Mouse (Mus musculus) monocyte, adult 2 months (primary cell): Measurements from ENCODE around the gene Cryba4.
A peak's percentile ranks its signal among the peaks of the same experiment; 100 is the strongest.

ENCODE experiments used
- DNase-seq, 2 experiments: peaks; one replicate each; pipeline ENCODE4 v3.0.0; 2022; ENCODE audit warnings: low spot score in 2 of 2, low read depth in 1 of 2

Cryba4 gene

DNA sequence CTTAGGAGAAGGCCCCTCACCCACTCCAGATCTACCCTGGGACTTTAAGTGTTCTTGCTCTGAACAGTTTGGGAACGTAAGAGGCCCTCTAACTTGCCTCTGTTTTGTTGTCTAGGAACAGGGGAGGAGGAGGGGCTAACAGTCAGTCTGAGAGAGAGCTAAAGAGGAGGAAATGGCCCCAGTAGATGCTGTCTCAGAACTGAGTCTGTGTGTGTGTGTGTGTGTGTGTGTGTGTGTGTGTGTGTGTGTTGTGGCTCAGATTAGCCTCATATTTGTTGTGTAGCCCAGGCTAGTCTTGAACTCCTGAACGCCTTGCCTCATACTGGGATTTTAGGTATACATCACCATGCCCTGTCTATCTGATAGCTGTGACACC lies 34.3 kb upstream of the Cryba4 start:
- no peak for DNase-seq

GRCm38 (mm10) chr5:112285548-112286085 lies 33.3 kb upstream of the Cryba4 start:
- no peak for DNase-seq

GRCm38 (mm10) chr5:112284203-112284582 lies 31.9 kb upstream of the Cryba4 start:
- no peak for DNase-seq

DNA sequence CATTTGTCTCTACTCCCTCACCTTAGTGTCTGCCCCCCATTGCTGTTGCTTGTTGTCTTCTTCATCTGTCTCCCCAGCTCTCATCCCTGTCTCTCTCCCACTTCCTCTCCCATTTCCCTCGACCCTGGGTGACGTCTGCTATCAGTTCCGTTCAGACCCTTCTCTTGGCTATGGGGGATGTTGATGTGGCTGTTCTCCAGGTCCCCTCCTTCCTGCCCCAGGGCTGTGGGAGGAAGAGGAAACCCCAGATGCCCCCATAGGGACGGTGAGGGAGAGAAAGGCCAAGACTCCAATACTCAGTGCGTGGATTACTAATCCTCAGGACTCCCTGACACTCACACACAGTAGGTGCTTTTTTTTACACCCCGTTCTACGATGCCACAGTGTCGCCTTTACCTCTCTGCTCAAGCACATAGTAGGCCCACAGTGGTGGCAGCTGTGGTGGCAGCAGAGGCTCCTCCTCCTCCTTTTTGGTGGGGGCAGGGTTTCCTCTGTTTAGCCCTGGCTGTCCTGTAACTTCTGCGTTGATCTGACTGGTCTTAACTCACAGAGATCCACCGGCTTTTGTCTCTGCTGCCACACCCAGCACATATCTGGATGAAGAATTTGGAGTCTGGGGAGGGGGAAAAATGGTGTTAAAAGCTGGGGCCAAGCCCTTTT lies 31.4 kb upstream of the Cryba4 start:
- no peak for DNase-seq

DNA sequence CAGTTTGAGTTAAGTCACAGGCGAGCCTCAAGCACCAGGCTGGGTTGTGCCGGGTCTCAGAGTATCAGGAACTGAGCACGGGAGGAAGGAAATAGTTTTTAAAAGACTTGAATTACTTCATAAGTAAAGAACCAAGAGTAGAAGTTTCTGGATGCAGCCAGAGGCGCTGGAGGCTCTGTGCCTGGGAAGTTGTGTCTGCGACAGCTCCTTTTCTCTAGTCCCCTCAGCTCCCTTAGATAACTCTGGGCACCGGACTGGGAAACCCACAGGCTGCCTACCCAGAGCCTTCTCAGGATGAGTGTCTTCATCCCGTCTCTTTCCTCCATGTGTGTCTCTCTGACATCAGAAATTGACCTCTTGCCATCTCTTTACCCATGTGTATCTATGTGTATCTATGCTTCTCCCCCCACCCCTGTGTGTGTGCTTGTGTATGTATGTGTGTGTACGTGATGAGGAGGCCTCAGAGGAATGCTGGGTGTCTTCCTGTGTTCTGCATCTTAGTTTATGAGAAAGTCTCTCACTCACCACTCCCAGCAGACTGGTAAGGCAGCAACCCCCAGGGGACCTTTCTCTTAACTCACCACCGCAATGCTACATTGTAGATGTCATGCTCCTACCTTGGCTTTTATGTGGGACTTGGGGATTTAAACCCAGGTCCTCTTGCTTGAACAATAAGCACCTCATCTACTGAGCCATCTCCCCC lies 30.6 kb upstream of the Cryba4 start:
- no peak for DNase-seq

- no peak for DNase-seq
These were observed 29.9 kb upstream of the Cryba4 start for GRCm38 (mm10) chr5:112282123-112282779.

GRCm38 (mm10) chr5:112281676-112282075 lies 29.4 kb upstream of the Cryba4 start:
- no peak for DNase-seq

DNA sequence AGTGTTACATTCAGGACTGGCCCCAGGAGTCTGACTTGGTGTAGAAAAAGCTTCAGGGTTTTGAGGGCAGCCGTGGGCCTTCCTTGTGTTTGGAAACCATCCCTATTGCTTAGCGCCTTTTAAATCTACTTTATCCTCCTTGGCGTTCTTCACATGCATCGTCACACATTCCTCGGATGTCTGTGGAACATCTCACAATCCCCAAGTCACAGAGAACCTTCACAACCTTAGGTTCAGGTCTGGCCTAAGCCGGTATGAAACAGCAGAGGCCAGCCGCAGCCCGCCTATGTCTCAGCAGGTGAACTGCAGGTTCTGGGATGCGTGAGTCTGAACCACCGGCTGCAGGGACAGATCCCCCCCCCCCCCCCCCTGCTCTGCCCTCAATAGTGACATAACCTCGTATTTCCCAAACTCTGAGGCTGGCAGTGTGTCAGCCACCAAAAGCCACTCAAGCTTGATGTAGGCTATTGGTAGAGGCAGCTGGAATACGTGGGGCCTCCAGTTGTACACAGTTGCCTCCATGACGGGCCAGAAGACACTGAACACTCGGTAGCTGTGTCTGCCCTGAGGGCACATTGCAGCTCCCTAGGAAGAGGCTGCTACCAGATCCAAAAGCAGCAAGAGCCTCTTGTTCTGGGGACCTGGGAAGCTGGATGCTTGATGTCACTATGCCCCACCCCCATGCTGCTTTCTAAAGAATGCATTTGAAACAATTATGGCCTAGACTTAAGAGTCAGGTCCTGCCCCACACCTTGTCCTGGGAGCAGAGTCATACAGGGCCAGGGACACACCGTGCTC lies 28.7 kb upstream of the Cryba4 start:
- no peak for DNase-seq

DNA sequence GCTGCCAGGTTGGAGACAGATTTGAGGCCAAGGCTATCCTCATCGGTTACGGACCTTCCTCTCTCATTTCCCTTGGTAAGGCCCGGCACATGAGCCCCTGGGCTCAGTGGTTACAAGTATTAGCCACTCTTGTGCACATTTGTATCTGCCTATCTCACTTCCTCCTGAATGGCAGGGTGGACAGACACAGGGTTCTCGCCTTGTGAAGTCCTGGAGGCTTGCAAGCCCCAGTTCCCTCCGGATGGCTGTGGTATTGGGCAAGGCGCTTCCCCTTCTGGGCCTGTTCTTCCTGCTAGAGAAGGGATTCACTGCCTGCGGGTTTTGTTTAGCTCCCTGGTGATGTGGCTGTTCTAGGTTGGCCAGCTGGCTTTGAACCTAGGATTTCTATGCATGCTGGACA lies 27.8 kb upstream of the Cryba4 start:
- DNase-seq = peak; percentile 69 to 84

- DNase-seq = no peak
These were observed 27.1 kb upstream of the Cryba4 start for GRCm38 (mm10) chr5:112279181-112280021.

DNA sequence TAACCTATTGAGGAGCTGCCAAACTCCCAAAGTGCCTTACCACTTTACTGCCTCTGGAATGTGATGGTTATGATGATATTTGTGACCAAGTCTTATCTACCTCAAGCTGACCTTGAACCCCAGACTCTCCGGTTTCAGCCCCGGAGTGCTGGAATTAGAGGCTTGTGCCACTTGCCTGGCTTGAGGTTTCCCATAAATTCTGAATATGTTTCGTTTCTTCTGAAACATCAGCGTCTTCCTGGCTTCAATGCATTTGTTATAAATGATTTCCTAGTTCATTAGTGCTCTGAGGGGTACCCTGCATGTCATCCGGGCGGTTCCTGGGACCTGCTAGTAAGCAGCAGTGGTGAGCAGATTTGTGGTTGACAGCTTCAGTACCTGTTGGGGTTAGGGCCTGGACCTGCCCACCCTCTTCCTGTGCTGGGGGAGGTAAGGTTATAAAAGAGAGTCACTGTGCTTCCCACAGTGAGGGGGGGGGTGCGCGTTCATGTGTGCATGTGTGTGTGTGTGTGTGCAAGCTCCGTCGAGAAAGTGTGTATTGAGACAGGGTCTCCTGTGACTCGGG lies 25.7 kb upstream of the Cryba4 start:
- no peak for DNase-seq

DNA sequence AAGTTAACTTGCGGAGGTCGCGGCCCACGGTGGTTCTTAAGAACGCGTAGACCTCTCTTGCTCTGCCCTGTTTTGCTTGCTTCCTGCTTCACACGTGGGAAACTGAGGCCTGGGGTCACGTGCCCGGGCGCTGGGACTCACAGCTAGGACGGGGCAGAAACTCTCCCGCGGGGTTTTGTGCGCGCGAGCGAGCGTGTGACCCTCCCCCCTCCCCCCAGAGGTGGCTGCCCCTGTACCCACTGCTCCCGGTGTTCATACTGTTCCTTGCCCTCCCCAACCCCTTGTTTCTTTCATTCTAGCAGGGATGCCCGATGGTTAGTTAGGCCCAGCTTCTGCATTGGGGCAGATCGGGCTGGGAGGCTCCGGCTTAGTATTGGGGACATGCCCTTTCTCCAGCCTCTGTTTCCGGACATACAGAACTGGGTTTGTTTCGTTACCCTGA lies 24.6 kb upstream of the Cryba4 start:
- no peak for DNase-seq

DNA sequence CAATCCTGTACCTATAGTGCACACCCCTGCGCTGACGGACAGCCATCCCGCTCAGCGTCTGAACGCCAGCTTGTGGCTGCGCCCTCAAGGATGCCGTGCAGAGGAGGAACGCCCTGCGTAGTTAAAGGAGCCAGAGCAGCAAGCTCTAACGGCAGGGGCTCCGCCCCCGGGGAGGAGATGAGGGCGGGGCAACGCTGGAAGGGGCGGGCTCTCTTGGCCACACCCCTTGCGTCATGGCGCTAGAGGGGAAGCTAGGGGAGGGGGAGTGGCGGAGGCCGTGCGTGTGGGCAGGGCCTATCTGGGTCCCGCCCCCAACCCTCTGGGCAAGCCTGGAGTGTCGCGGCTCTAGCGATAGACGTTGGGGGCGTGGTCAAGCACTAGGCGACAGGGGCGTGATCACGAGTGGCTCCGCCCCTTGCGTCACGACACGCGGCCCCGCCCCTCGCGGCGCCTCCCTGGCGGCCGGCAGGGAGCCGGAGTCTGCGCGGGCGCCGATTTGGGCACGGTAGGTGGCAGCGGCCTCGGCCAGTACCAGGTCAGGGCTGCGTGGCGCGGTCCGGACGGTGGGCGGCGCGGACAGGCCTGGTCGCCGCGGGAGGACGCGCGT lies 24.1 kb upstream of the Cryba4 start, which contains the start of gene Tpst2:
Gene Tpst2, plus strand, starts transcription at position 425 of the 607 bp plus-strand sequence.
- DNase-seq = peak; percentile 99 to 100

- DNase-seq = no peak
These were observed 22.9 kb upstream of the Cryba4 start for GRCm38 (mm10) chr5:112275021-112275804.

- no peak for DNase-seq
These were observed 21.6 kb upstream of the Cryba4 start for GRCm38 (mm10) chr5:112273746-112274463.

DNA sequence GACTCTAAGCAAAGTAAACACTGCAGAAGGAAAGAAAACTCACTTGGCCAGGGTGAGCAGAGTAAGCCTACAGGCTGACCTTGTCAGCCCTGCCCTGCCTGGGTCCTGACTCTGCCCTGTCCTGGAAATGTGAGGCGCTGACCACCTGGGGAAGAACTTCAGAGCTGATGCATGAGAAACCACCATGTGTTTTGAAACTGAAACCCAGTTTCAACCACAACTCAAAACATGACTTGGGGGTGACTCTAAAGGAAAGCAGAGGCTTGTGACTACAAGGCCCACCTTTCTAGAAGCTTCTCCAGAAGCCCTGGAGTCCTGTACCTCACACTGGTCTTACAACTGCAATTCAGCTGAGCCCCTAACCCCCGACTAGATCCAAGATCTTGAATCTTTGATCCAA lies 20.6 kb upstream of the Cryba4 start:
- no peak for DNase-seq

GRCm38 (mm10) chr5:112270764-112271541 lies 18.6 kb upstream of the Cryba4 start:
- no peak for DNase-seq
